In the genomic region with DNA sequence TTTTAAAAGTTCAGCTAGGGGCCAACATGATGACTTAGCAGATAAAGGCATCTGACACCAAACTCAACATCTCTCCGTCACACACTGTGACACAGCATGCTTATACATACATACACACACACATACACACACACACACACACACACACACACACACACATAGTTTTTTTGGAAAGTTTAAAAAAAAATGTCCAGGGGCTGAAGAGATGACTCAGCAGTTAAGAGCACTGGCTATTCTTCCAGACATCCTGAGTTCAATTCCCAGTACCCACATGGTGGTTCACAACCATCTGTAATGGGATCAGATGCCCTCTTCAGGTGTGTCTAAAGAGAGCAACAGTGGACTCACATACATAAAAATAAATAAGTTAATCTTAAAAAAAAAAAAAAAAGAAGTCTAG, we compare ENCODE assay signal across 23 mouse cellular contexts. TPM values are rescaled to one million over a fixed set of nuclear protein-coding genes. Genes with fewer than 3 reads are reported as not detected.
"Had no signal": no experiment of that assay in that cellular context is flagged by ENCODE, and none has a peak within 500 bp of the region (broad histone marks: within the 10 kb centered on the region; RNA-seq: fewer than 3 reads in every experiment).

No protein-coding gene starts in this region.

- DNase-seq: kidney, postnatal 14 days; kidney, postnatal 4 days; left cerebral cortex, postnatal 4 days; liver, postnatal 0 days; lung, embryonic 14.5 days; right cerebral cortex, adult 18-20 months; right cerebral cortex, postnatal 14 days; right cerebral cortex, postnatal 4 days; thymus, adult 2 months; thymus, postnatal 14 days; thymus, postnatal 4 days had no signal

- H3K4me2 ChIP-seq: limb, embryonic 12.5 days; limb, embryonic 15.5 days; liver, embryonic 11.5 days; lung, embryonic 14.5 days; midbrain, embryonic 12.5 days; midbrain, embryonic 15.5 days; neural tube, embryonic 12.5 days; neural tube, embryonic 15.5 days had no signal

- H3K4me1 ChIP-seq: limb, embryonic 15.5 days; midbrain, embryonic 12.5 days; midbrain, embryonic 15.5 days; neural tube, embryonic 12.5 days; neural tube, embryonic 15.5 days had no signal

- H3K9me3 ChIP-seq: limb, embryonic 12.5 days; limb, embryonic 15.5 days; midbrain, embryonic 12.5 days; midbrain, embryonic 15.5 days; neural tube, embryonic 12.5 days; neural tube, embryonic 15.5 days had no signal

- H3K9ac ChIP-seq: limb, embryonic 12.5 days; limb, embryonic 15.5 days; liver, embryonic 14.5 days; liver, postnatal 0 days; lung, embryonic 14.5 days; midbrain, embryonic 12.5 days; midbrain, embryonic 15.5 days; neural tube, embryonic 12.5 days; neural tube, embryonic 15.5 days had no signal

- ATAC-seq: liver, postnatal 0 days; lung, postnatal 0 days; midbrain, embryonic 15.5 days had no signal

- H3K27me3 ChIP-seq: limb, embryonic 12.5 days; limb, embryonic 15.5 days; midbrain, embryonic 12.5 days; midbrain, embryonic 15.5 days; neural tube, embryonic 12.5 days; neural tube, embryonic 15.5 days had no signal

- H3K4me3 ChIP-seq: limb, embryonic 12.5 days; limb, embryonic 15.5 days; midbrain, embryonic 12.5 days; midbrain, embryonic 15.5 days; neural tube, embryonic 12.5 days; neural tube, embryonic 15.5 days had no signal

- H3K27ac ChIP-seq: limb, embryonic 15.5 days; liver, embryonic 14.5 days; macrophage; midbrain, embryonic 12.5 days; midbrain, embryonic 15.5 days; neural tube, embryonic 12.5 days; neural tube, embryonic 15.5 days; stomach, postnatal 0 days had no signal

RNA-seq across cellular contexts. Expression of gene Hsd17b1, which starts 46.7 kb away (rescaled TPM):
- polyA plus RNA-seq: limb, embryonic 12.5 days; lung, embryonic 14.5 days; stomach, embryonic 14.5 days had no signal
